Mouse (Mus musculus): ENCODE measurements around the gene Tec. TPM values are rescaled to one million over a fixed set of nuclear protein-coding genes. Genes with fewer than 3 reads are reported as not detected.
A peak's percentile ranks its signal among the peaks of the same experiment; 100 is the strongest.

The Tec gene
- total and polyA plus RNA-seq, 2 experiments from 2014 or later, result 2.1 to 4.0 TPM

- no peak overlapping the region for H3K9ac ChIP-seq
- no peak for ATAC-seq
- TF ChIP-seq CTCF (IDR thresholded peaks at IDR 0.05; ENCODE audit: low read depth), result no peak
- 0 out of 2 replicates have a peak, but pooled peaks cover 4% of the 10 kb centered on the region for H3K4me1 ChIP-seq (ENCODE audit: insufficient read depth)
- H3K4me3 ChIP-seq (ENCODE audit: low read depth, low read length), result no peak overlapping the region
- no peaks in the 10 kb centered on the region for H3K9me3 ChIP-seq (ENCODE audit: low read length)
- no peak overlapping the region for H3K4me2 ChIP-seq (ENCODE audit: low read depth)
- H3K27ac ChIP-seq (ENCODE audit: low read depth, low read length), result no peak overlapping the region
- no peaks in the 10 kb centered on the region for H3K36me3 ChIP-seq (ENCODE audit: insufficient read depth)
- no peaks in the 10 kb centered on the region for H3K27me3 ChIP-seq (ENCODE audit: insufficient read depth, low read length)
- WGBS, result 66% methylated on average over 5 of the region's 5 CpGs
- DNase-seq, result no peak
Observed at GRCm38 (mm10) chr5:72812908-72813307, 55.4 kb downstream of the Tec start.

GRCm38 (mm10) chr5:72812328-72812727 is 56.0 kb downstream of the Tec start:
- no peak overlapping the region for H3K27ac ChIP-seq (ENCODE audit: low read depth, low read length)
- no peak overlapping the region for H3K4me3 ChIP-seq (ENCODE audit: low read depth, low read length)
- no peak overlapping the region for H3K4me2 ChIP-seq (ENCODE audit: low read depth)
- DNase-seq, result no peak
- no peaks in the 10 kb centered on the region for H3K27me3 ChIP-seq (ENCODE audit: insufficient read depth, low read length)
- H3K36me3 ChIP-seq (ENCODE audit: insufficient read depth), result no peaks in the 10 kb centered on the region
- no peak for ATAC-seq
- WGBS, result 93% methylated on average over 3 of the region's 3 CpGs
- H3K9me3 ChIP-seq (ENCODE audit: low read length), result no peaks in the 10 kb centered on the region
- no peak overlapping the region for H3K9ac ChIP-seq
- no peaks in the 10 kb centered on the region for H3K4me1 ChIP-seq (ENCODE audit: insufficient read depth)
- no peak for TF ChIP-seq CTCF (IDR thresholded peaks at IDR 0.05; ENCODE audit: low read depth)

GRCm38 (mm10) chr5:72811397-72811796 is 56.9 kb downstream of the Tec start:
- H3K27ac ChIP-seq (ENCODE audit: low read depth, low read length), result no peak overlapping the region
- no peak for TF ChIP-seq CTCF (IDR thresholded peaks at IDR 0.05; ENCODE audit: low read depth)
- no peak overlapping the region for H3K4me3 ChIP-seq (ENCODE audit: low read depth, low read length)
- H3K4me1 ChIP-seq (ENCODE audit: insufficient read depth), result no peaks in the 10 kb centered on the region
- no peaks in the 10 kb centered on the region for H3K9me3 ChIP-seq (ENCODE audit: low read length)
- no peak for DNase-seq
- no peaks in the 10 kb centered on the region for H3K27me3 ChIP-seq (ENCODE audit: insufficient read depth, low read length)
- WGBS, result 81% methylated on average over 3 of the region's 3 CpGs
- H3K4me2 ChIP-seq (ENCODE audit: low read depth), result no peak overlapping the region
- H3K9ac ChIP-seq, result no peak overlapping the region
- no peak for ATAC-seq
- no peaks in the 10 kb centered on the region for H3K36me3 ChIP-seq (ENCODE audit: insufficient read depth)

- 90% methylated on average over 8 of the region's 8 CpGs for WGBS
- Histone ChIP-seq H3K9ac (no peak overlapping the region), H3K4me2 (ENCODE audit: low read depth) (no peak overlapping the region), H3K27me3 (ENCODE audit: insufficient read depth, low read length) (no peaks in the 10 kb centered on the region), H3K4me1 (ENCODE audit: insufficient read depth) (no peaks in the 10 kb centered on the region), H3K27ac (ENCODE audit: low read depth, low read length) (no peak overlapping the region), H3K4me3 (ENCODE audit: low read depth, low read length) (no peak overlapping the region), H3K9me3 (ENCODE audit: low read length) (no peaks in the 10 kb centered on the region), H3K36me3 (ENCODE audit: insufficient read depth) (no peaks in the 10 kb centered on the region)
- DNase-seq (no peak), ATAC-seq (no peak)
- no peak for TF ChIP-seq CTCF (IDR thresholded peaks at IDR 0.05; ENCODE audit: low read depth)
Observed at GRCm38 (mm10) chr5:72810990-72811389, 57.3 kb downstream of the Tec start.

DNA sequence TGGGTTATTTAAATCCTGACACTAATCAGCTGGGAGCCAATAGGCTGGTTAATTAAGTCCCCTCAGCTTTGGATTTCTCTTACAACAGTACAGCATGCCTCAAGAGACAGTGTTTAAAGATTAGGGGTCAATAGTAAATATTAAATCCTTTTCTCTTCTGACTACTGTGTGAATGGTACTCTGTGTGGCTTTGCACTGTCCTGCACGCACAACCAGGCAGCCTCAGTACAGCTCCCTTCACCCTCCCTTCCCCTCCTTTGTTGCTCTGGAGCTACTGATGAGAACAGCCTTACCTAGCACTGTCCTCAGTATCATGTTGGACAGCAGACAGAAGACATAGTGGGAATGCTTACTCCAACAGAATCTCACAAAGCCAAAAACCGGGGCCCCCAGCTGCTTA is 58.8 kb downstream of the Tec start:
- DNase-seq, result no peak
- Histone ChIP-seq H3K9ac (no peak overlapping the region), H3K9me3 (ENCODE audit: low read length) (no peaks in the 10 kb centered on the region), H3K36me3 (ENCODE audit: insufficient read depth) (no peaks in the 10 kb centered on the region), H3K27me3 (ENCODE audit: insufficient read depth, low read length) (no peaks in the 10 kb centered on the region), H3K4me2 (ENCODE audit: low read depth) (no peak overlapping the region), H3K4me3 (ENCODE audit: low read depth, low read length) (no peak overlapping the region), H3K27ac (ENCODE audit: low read depth, low read length) (no peak overlapping the region), H3K4me1 (ENCODE audit: insufficient read depth) (no peaks in the 10 kb centered on the region)
- no peak for TF ChIP-seq CTCF (IDR thresholded peaks at IDR 0.05; ENCODE audit: low read depth)
- 49% methylated on average over 2 of the region's 2 CpGs for WGBS
- ATAC-seq, result no peak

GRCm38 (mm10) chr5:72808456-72809111 is 59.7 kb downstream of the Tec start:
- Histone ChIP-seq H3K4me3 (ENCODE audit: low read depth, low read length) (no peak overlapping the region), H3K4me2 (ENCODE audit: low read depth) (0 out of 2 replicates have a peak overlapping the region, but pooled peaks have one; percentile 2), H3K27me3 (ENCODE audit: insufficient read depth, low read length) (no peaks in the 10 kb centered on the region), H3K9me3 (ENCODE audit: low read length) (no peaks in the 10 kb centered on the region), H3K4me1 (ENCODE audit: insufficient read depth) (no peaks in the 10 kb centered on the region), H3K36me3 (ENCODE audit: insufficient read depth) (no peaks in the 10 kb centered on the region), H3K27ac (ENCODE audit: low read depth, low read length) (no peak overlapping the region), H3K9ac (no peak overlapping the region)
- DNase-seq (peak; percentile 35), ATAC-seq (peak; percentile 52)
- no peak for TF ChIP-seq CTCF (IDR thresholded peaks at IDR 0.05; ENCODE audit: low read depth)
- 46% methylated on average over 14 of the region's 14 CpGs for WGBS

DNA sequence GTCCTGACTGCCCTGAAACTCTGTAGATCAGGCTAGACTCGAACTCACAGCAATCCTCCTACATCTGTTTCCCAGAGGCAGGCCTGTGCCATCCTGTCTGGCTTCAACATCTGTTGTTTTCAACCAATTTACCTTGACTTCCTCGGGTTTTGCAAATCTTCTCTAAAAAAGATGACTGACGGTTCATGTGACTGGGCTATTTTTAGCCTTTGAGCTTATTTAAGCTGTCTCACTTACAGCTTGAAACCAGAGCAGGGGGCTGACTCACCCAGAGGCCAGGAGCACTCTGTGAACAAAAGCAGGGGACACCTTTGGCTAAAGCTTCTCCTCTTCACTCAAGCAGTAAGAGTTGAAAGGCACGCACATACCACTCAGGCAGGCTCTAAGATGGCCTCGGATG is 65.4 kb downstream of the Tec start:
- Histone ChIP-seq H3K4me1 (ENCODE audit: insufficient read depth) (no peaks in the 10 kb centered on the region), H3K9ac (no peak overlapping the region), H3K9me3 (ENCODE audit: low read length) (no peaks in the 10 kb centered on the region), H3K4me3 (ENCODE audit: low read depth, low read length) (no peak overlapping the region), H3K27me3 (ENCODE audit: insufficient read depth, low read length) (no peaks in the 10 kb centered on the region), H3K27ac (ENCODE audit: low read depth, low read length) (no peak overlapping the region), H3K4me2 (ENCODE audit: low read depth) (no peak overlapping the region), H3K36me3 (ENCODE audit: insufficient read depth) (no peaks in the 10 kb centered on the region)
- DNase-seq (peak; percentile 12), ATAC-seq (peak; percentile 34; the same call in 1 of the 2 replicates)
- no peak for TF ChIP-seq CTCF (IDR thresholded peaks at IDR 0.05; ENCODE audit: low read depth)
- 58% methylated on average over 5 of the region's 5 CpGs for WGBS

Data from forebrain, postnatal 0 days (tissue).